Mouse (Mus musculus) liver, embryonic 11.5 days (tissue): Measurements from ENCODE around the gene Foxo3. TPM values are rescaled to one million over a fixed set of nuclear protein-coding genes. Genes with fewer than 3 reads are reported as not detected.

Source experiments
- ATAC-seq: fragments of 200-750 bp; cut with Nextera tagmentation; replicated peaks from 2 replicates; pipeline ENCODE4 v1.8.0; 2017; ENCODE audit warnings: moderate number of reproducible peaks, mild to moderate bottlenecking, moderate TSS enrichment, moderate library complexity; ENCODE audit not compliant: low FRiP score
- DNase-seq: peaks from one replicate; pipeline ENCODE4 v3.0.0-alpha.2; 2017; ENCODE audit warnings: low spot score
- H3K27ac ChIP-seq: fragments of 300-500 bp; sonication (generic); 2 replicates; pipeline ENCODE4 v1.5.1; 2014; ENCODE audit warnings: mild to moderate bottlenecking, low read depth, low read length, control low read depth
- H3K27me3 ChIP-seq: fragments of 300-500 bp; sonication (generic); replicated peaks from 2 replicates; pipeline ENCODE4 v1.6.1; 2014; ENCODE audit warnings: low read length, mixed read lengths; ENCODE audit not compliant: control insufficient read depth, insufficient read depth
- H3K36me3 ChIP-seq: fragments of 300-500 bp; sonication (generic); 2 replicates; pipeline ENCODE4 v1.6.1; 2014; ENCODE audit warnings: mild to moderate bottlenecking, low read length, moderate library complexity, mixed read lengths; ENCODE audit not compliant: control insufficient read depth, insufficient read depth
- H3K4me1 ChIP-seq: fragments of 300-500 bp; sonication (generic); replicated peaks from 2 replicates; pipeline ENCODE4 v1.6.1; 2014; ENCODE audit warnings: low read length, mixed read lengths; ENCODE audit not compliant: control insufficient read depth, insufficient read depth
- H3K4me2 ChIP-seq: fragments of 300-500 bp; sonication (generic); 2 replicates; pipeline ENCODE4 v1.6.1; 2014; ENCODE audit warnings: mild to moderate bottlenecking, control low read depth, moderate library complexity
- H3K4me3 ChIP-seq: fragments of 300-500 bp; sonication (generic); 2 replicates; pipeline ENCODE4 v1.5.1; 2014; ENCODE audit warnings: low read depth, low read length, control low read depth
- H3K9ac ChIP-seq: fragments of 300-500 bp; sonication (generic); 2 replicates; pipeline ENCODE4 v1.6.1; 2014; ENCODE audit warnings: low read depth, low read length, control low read depth
- H3K9me3 ChIP-seq: fragments of 300-500 bp; sonication (generic); 2 replicates; pipeline ENCODE4 v1.6.1; 2016; ENCODE audit warnings: low read length, inconsistent platforms, mixed read lengths; ENCODE audit not compliant: control insufficient read depth
- WGBS: fragments of 180-500 bp; shearing (Covaris S2); extraction: QIAGEN DNeasy Blood & Tissue Kit; methylation state at CpG from one replicate; pipeline ENCODE4 v1.1.7; 2014; 5-methylcytosine and 5-hydroxymethylcytosine counted together
- polyA plus RNA-seq: library from polyadenylated mRNA; unstranded; fragments of >200 nt; fragmentation: Nextera tagmentation; extraction: Ambion mirVana; gene quantifications from 2 replicates; pipeline ENCODE4 v1.2.1, GENCODE M21; 2014

The Foxo3 gene
- polyA plus RNA-seq, 1 experiment from 2014 or later: 12.3 TPM

DNA sequence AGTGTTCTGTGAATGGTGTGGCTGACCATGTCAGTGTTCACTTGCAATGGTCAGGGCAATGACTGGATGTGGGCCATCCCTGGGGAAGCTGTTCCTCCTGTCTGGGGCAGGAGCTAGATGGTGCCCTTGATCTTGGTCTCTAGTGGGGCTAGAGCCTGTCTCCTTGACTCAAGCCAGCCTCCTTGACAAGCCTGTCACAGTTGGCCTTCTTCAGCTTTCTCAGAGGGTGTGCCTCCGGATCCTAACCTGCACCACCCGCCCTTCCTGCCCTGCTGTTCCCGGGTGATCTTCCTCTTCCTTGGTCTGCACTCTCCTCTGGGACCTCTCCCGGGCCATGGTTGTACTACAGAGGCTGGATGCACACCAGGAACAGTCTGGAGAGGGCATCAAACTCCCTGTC, 24.2 kb upstream of the Foxo3 start:
- H3K4me2 ChIP-seq: no peak overlapping the region
- no peak overlapping the region for H3K4me3 ChIP-seq
- WGBS: 59% methylated on average over 4 of the region's 4 CpGs

DNA sequence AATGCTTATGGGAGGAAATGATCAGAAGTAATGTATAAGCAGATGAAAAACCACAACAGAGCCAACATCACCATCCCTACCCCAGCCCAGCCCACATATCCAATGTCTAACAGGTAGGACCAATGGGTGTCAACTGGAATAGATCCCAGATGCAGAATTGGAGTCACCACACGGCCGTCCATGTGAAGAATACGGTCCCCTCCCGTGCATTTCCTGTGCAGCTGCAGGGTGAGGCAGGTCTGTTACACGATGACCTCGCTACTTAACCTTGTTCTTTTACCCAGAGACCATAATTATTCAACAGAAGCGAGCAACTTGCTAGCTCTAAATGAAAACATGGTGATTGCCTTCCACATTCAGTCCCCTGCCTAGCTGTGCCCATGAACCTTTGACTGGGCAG, 23.4 kb upstream of the Foxo3 start:
- Histone ChIP-seq H3K4me2 (no peak overlapping the region), H3K36me3 (no peaks in the 10 kb centered on the region), H3K4me1 (no peaks in the 10 kb centered on the region; the same call in 1 of the 2 replicates), H3K4me3 (no peak overlapping the region), H3K9ac (no peak overlapping the region), H3K27me3 (no peaks in the 10 kb centered on the region), H3K27ac (no peak overlapping the region), H3K9me3 (no peaks in the 10 kb centered on the region)
- 52% methylated on average over 7 of the region's 7 CpGs for WGBS
- DNase-seq: no peak
- ATAC-seq: no peak

More for the DNA sequence above, 24.2 kb upstream of the Foxo3 start:
- H3K4me1 ChIP-seq: no peaks in the 10 kb centered on the region; the same call in 1 of the 2 replicates
- no peaks in the 10 kb centered on the region for H3K9me3 ChIP-seq
- no peak overlapping the region for H3K27ac ChIP-seq
- no peaks in the 10 kb centered on the region for H3K27me3 ChIP-seq
- ATAC-seq (no peak), DNase-seq (no peak)
- no peak overlapping the region for H3K9ac ChIP-seq
- no peaks in the 10 kb centered on the region for H3K36me3 ChIP-seq

DNA sequence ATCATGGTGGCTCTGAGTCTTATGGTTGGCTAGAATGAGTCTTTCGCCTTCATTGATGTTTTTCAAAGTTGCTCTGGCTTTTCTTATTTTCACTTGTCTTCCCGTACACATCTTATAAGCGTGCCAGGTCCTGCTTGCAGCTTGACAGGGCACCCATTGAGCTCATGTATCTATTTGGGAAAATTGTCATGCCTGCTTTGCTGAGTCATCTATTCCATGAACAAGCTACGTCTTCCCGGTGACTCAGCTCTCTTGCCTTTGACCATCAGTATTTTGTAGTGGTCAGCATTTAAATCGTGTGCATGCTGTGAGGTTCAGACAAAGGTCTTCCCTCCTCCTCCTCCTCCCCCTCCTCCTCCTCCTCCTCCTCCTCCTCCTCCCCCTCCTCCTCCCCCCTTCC, 22.9 kb upstream of the Foxo3 start:
- Histone ChIP-seq H3K9ac (no peak overlapping the region), H3K9me3 (no peaks in the 10 kb centered on the region), H3K36me3 (no peaks in the 10 kb centered on the region), H3K27me3 (no peaks in the 10 kb centered on the region), H3K27ac (no peak overlapping the region), H3K4me3 (no peak overlapping the region), H3K4me2 (no peak overlapping the region), H3K4me1 (peaks cover under 1% of the 10 kb centered on the region; the same call in 1 of the 2 replicates)
- 71% methylated on average over 6 of the region's 6 CpGs for WGBS
- ATAC-seq (no peak), DNase-seq (no peak)

DNA sequence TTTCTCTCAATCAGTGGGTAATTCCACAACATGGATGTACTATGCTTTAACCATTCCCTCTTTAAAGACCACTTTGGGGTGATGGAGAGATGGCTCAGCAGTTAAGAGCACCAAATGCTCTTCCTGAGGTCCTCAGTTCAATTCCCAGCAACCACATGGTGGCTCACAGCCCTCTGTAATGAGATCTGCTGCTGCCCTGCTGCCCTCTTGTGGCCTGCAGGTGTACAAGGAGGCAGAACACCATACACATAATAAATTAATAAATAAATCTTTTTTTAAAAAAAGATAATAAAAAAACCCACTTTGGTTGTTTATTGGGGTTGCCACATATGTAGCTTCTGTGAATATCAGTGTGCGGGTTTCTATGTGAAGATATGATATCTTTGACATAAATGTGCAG, 21.4 kb upstream of the Foxo3 start:
- no peaks in the 10 kb centered on the region for H3K27me3 ChIP-seq
- 67% methylated on average over 1 of the region's 1 CpGs for WGBS
- no peaks in the 10 kb centered on the region for H3K36me3 ChIP-seq

DNA sequence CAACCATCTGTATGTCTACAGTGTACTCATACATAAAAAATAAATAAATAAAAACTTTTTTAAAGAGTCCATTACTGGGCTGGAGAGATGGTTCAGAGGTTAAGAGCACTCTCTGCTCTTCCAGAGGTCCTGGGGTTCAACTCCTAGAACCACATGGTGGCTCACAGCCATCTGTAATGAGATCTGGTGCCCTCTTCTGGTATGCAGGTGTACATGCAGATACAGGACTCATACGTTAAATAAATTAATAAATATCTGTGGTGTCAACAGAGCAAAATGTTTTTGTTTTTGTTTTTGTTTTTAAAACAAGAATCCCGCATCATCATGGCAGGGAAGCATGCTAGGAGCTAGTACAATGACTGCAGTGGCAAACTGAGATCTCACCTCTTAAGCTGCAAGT, 20.6 kb upstream of the Foxo3 start:
- H3K27ac ChIP-seq: 0 out of 2 replicates have a peak overlapping the region, but pooled peaks have one; percentile 19
- H3K4me1 ChIP-seq: peaks cover 3% of the 10 kb centered on the region; the same call in 1 of the 2 replicates
- no peaks in the 10 kb centered on the region for H3K9me3 ChIP-seq
- no peak for DNase-seq
- H3K4me3 ChIP-seq: no peak overlapping the region
- H3K9ac ChIP-seq: no peak overlapping the region
- H3K4me2 ChIP-seq: no peak overlapping the region
- WGBS: 73% methylated on average over 2 of the region's 2 CpGs
- ATAC-seq: 0 out of 2 replicates have a peak, but pooled peaks have one; percentile 8
- H3K36me3 ChIP-seq: no peaks in the 10 kb centered on the region
- H3K27me3 ChIP-seq: no peaks in the 10 kb centered on the region

More for the DNA sequence above, 21.4 kb upstream of the Foxo3 start:
- Histone ChIP-seq H3K27ac (no peak overlapping the region), H3K4me2 (no peak overlapping the region), H3K4me1 (peaks cover 3% of the 10 kb centered on the region; the same call in 1 of the 2 replicates), H3K4me3 (no peak overlapping the region), H3K9ac (no peak overlapping the region), H3K9me3 (no peaks in the 10 kb centered on the region)
- no peak for ATAC-seq
- DNase-seq: no peak

DNA sequence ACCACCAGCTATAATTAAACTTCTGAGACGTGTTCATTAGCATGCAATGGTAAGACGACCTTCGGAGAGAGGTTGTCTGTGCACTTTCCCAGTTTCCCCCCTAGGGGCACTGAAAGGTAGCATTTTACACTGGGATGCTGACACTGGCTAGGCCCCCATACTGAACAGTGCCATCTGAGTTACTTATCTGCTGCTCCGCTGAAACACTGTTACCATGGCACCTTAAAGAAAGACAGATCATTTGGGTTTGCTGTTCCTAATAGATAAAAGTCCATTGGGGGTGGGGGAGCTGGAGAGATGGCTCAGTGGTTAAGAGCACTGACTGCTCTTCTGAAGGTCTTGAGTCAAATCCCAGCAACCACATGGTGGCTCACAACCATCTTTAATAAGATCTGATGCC, 20.0 kb upstream of the Foxo3 start:
- peak; percentile 91 for ATAC-seq
- WGBS: 55% methylated on average over 4 of the region's 4 CpGs
- peaks cover 3% of the 10 kb centered on the region; the same call in 1 of the 2 replicates for H3K4me1 ChIP-seq
- no peaks in the 10 kb centered on the region for H3K36me3 ChIP-seq
- H3K27me3 ChIP-seq: no peaks in the 10 kb centered on the region
- no peak overlapping the region for H3K4me3 ChIP-seq
- H3K9ac ChIP-seq: no peak overlapping the region
- no peaks in the 10 kb centered on the region for H3K9me3 ChIP-seq
- H3K4me2 ChIP-seq: no peak overlapping the region
- DNase-seq: no peak
- no peak overlapping the region for H3K27ac ChIP-seq

DNA sequence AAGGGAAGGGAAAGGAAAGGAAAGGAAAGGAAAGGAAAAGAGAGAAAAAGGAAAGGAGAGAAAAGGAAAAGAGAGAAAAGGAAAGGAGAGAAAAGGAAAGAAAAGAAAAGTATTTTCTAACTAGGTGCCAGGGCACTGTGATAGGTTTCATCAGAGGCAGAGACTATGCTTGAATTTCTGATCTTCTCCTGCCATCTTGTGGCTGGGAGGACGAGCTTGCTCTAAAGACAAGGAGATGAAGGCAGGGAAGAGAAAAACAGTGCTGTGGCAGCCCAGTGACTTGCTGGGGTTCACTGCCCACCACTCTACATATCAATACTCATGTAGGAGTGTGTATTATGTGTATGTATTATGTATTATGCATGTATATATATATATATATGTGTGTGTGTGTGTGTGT, 18.5 kb upstream of the Foxo3 start:
- H3K9me3 ChIP-seq: no peaks in the 10 kb centered on the region
- DNase-seq (no peak), ATAC-seq (no peak)
- WGBS: 11% methylated on average over 1 of the region's 1 CpGs
- no peaks in the 10 kb centered on the region for H3K27me3 ChIP-seq
- H3K36me3 ChIP-seq: no peaks in the 10 kb centered on the region
- no peak overlapping the region for H3K9ac ChIP-seq
- H3K27ac ChIP-seq: no peak overlapping the region
- H3K4me2 ChIP-seq: no peak overlapping the region
- peaks cover 3% of the 10 kb centered on the region; the same call in 1 of the 2 replicates for H3K4me1 ChIP-seq
- no peak overlapping the region for H3K4me3 ChIP-seq

DNA sequence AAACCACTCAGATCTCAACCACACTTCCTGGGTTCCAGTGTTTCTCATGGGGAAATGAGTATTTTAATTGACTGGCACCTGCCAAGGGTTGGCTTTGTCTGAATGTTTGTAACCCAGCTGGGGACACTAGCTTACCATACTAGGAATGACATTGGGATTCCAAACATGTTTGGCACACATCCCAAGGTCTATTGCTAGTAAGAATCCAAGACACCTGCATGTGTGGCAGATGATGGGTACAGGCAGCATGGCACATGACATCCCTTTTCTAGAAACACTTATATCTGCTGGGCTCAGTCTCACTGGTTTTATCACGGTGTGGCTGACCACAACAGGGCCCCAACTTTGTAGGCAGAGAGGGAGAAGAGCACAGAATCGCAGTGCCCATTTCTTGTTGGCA, 17.8 kb upstream of the Foxo3 start:
- no peak overlapping the region for H3K9ac ChIP-seq

DNA sequence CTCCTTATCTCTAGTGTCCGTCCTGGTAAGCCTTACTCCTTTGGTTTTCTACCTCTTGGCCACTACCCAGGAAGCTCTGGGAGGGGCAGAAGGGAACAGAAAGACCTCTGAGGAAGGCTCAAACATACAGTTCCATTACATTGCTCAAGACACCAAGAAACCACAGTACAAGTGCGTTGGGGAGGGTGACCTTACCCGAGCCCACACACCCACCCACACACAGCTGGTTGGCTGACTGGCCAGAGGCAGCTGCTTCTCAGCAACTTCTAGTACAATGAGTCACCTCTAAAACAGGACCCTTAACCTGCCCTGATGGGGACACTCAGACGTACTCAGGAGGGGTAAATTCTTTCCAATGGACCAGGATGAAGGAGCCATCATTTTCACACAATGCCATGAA, 17.3 kb upstream of the Foxo3 start:
- WGBS: 45% methylated on average over 4 of the region's 4 CpGs
- Histone ChIP-seq H3K27ac (no peak overlapping the region), H3K4me1 (peaks cover 3% of the 10 kb centered on the region; the same call in 1 of the 2 replicates), H3K4me3 (no peak overlapping the region), H3K9me3 (no peaks in the 10 kb centered on the region), H3K27me3 (no peaks in the 10 kb centered on the region), H3K9ac (no peak overlapping the region), H3K36me3 (no peaks in the 10 kb centered on the region), H3K4me2 (no peak overlapping the region)
- DNase-seq (no peak), ATAC-seq (no peak)

More for the DNA sequence above, 17.8 kb upstream of the Foxo3 start:
- Histone ChIP-seq H3K27me3 (no peaks in the 10 kb centered on the region), H3K27ac (no peak overlapping the region), H3K4me1 (peaks cover 3% of the 10 kb centered on the region; the same call in 1 of the 2 replicates), H3K36me3 (no peaks in the 10 kb centered on the region), H3K9me3 (no peaks in the 10 kb centered on the region), H3K4me3 (no peak overlapping the region), H3K4me2 (no peak overlapping the region)
- 28% methylated on average over 2 of the region's 2 CpGs for WGBS
- DNase-seq (no peak), ATAC-seq (no peak)
